Mouse (Mus musculus) embryo, embryonic 10 days (tissue): Measurements from ENCODE around the gene Fgf2.

Experiments
- DNase-seq: peaks from one replicate; pipeline ENCODE4 v3.0.0-alpha.2; 2015; ENCODE audit warnings: low spot score

Gene Fgf2

DNA sequence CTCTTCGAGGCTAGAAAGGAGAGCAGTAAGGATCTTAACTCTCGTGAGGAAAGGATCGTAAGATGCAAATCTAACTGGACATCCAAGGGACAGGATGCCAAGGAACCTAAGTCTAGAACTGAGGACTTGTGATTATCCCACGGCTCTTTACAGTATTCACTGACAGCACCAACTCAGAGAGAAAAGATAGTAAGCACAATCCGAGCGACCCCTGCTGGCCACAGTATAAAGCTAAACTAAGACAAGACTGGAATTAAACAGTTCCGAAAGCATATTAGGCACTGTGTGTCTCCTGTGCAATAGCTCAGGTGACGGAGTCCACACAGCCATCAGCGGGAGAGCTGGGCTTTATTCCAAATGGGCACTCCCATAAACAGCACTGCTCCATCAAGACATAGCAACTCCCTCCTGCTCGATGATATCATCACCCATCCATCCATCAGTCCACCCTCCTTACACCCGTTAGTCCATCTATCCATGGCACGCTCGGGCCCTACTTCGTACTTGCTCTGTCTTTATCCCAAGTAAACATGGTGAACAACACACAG lies 66.3 kb downstream of the Fgf2 start:
- peak; percentile 84 for DNase-seq

DNA sequence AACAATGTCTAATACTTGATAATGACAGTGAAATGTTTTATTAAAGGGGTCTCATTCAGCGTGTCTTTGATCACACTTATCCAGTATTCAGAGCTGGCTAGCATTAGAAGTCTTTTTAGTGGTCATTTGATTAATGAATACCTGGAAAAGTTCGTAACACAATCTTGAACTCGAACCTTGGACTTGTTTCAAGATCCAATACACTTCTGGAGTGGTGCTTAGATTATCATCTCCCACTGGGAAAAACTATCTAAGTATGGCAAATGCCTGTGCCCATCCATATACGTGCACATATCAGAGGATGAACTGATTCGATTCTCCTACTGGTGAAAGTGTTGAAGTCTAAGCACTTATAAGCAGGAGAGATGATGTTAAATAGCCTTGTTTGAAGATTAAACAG lies 70.2 kb downstream of the Fgf2 start:
- DNase-seq, result no peak

DNA sequence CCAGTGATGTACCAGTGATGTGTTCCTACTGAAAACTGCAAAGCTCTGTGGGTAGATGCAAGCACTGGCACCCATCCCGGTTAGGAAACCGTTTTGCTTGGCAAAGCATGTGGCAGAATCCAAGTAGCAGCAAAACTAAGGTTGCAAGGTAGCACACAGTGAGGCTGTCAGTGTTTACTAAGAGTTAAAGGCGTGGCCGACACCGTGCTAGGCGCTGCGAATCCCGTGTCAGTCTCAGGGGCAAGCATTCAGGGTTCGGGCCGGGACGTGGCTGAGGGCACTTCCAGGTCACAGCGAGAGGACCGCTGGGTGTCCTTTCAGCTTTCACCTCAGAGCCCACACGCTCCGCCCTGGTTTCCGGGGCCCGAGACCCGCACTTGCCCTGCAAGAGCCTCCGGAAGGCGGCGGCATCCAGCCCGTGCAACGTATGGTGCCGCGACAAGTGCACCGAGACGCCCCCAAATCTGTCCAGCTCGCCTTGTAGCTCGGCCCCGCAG lies 70.9 kb downstream of the Fgf2 start:
- DNase-seq, result peak; percentile 73

DNA sequence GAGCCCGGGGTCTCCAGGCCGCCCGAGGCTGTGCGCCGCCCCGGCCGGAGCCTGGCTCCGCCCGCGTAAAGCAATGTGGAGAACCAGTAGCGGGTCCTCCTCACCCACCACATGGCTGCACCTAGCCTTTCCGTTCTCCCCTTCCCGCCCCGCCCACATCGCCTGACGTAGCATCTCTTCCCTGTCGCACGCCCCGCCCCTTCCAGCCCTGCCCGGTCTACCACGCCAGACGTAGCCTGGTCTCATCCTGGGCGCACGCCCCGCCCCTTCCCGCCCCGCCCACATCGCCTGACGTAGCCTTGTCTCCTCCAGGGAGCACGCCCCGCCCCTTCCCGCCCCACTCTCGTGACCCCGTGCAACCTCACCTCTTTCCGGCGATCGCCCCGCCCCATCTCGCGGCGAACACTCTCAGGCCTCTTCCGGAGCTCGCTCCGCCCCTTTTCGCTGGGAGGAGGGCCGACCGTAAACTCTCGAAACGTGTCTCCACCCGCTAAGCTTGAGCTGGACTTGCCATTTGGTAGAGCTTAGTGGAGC lies 71.4 kb downstream of the Fgf2 start, which contains the start of gene Spata5:
Gene Spata5, plus strand, starts transcription at position 439 of the 534 bp plus-strand sequence.
- peak; percentile 99 for DNase-seq

DNA sequence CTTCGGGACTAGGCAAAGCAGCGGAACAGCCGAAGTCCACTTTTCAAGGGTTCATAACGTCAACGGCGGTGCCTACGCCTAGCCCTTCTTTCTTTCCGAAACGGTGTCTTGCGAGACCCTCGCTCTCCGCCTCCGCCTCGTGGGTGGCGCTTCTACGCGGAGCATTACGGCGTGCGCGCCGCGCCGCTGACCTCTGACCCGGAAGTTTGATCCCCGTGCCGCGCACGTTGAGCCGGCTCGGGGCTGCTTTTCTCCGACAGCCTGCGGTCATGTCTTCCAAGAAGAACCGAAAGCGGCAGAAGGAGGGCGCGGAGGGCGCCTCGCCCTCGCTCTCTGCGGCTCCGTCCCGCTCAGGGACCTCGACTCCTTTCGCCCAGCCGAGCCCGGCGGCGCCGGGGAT lies 71.9 kb downstream of the Fgf2 start, which contains the start of gene Nudt6:
Gene Nudt6, minus strand, starts transcription at position 140 of the 400 bp plus-strand sequence.
- DNase-seq, result peak; percentile 95

DNA sequence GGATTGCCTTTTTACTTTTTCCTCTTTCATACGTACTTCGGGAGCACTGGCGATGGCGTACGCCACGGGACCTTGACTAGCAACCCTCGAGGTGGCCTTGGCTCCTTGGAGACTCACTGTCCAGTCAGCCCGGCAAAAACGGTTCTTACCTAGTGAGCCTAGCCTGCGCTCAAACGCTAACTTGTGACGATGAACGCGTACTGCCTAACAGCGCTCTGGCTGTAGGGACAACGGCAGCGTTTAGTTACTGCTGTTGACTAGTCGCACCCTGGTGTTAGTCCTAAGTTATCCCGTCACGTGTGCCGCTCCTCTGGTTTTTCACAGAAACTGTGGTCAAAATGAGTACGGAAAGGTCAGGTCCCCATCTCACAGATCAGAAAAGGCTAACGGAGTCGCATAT lies 72.5 kb downstream of the Fgf2 start:
- DNase-seq, result peak; percentile 51

DNA sequence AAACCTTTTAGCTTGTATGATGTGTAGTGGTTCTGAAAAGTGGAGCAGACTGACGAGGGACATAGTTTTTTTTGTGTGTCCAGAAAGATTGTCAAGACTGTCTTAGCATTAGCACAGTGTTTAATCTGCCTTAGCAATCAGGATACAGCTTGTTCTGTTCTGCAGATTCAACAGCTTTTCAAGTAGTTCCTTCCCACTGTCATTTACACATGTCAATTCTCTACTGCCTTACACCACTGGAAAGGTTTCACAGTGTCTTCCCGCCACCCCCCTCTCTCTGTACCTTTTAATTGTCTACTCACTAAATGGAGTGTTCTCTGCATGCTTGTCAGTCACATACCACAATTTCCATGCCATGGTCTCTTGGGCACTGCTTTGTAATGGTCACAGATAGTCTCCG lies 73.0 kb downstream of the Fgf2 start:
- peak; percentile 8 for DNase-seq

DNA sequence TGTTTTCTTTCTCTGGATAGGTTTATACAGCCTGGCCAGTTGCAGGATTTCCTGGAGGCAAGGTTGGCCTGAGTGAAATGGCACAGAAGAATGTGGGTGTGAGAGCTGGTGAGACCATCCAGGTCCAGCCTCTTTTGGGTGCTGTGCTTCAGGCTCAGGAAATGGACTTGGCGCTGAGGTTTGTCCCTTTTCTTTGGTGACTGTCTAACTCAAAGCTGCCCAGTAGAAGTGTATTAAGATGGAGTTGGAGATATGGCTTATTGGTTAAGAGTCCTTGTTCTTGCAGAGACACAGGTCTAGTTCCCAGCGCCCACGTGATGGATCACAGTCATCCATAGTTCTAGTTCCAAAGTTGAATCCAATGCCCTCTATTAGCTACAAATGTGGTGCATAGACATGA lies 77.9 kb downstream of the Fgf2 start:
- no peak for DNase-seq

DNA sequence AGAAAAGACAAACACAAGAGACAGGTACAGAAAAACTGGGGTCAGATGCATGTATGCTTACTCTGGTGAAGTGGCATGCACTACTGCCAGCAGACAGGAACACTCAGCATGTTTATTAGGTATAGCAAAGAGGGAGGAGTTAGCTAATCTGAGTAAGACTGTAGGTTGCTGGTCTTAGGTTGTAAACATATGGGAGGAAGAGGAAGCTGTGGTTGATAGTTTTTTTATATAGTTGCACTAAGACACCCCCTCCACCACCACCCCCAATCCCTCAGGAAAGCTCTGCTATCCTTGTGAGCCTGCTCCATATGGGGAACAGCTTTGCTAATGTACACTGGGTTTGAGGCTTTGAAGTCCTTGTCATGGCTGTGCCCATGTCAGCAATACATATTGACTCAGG lies 82.2 kb downstream of the Fgf2 start:
- DNase-seq, result no peak

DNA sequence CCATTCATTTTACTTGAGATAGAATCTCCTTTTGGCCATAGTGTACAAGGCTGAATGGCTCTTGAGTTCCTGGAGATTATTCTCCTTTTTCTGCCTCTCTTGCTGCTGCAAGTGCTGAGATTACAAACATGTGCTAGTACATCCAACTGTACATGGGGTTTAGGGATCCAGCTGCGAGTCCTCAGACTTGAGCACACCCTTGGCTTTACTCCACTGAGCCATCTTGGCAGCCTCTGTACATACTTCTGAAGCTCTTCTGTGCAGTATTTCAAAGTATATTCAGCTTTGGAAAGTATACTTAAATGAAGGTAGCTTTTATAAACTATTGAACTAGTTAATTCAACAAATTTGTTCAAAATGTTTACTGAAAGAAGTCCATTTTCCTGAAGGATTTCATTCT lies 91.6 kb downstream of the Fgf2 start:
- no peak for DNase-seq

DNA sequence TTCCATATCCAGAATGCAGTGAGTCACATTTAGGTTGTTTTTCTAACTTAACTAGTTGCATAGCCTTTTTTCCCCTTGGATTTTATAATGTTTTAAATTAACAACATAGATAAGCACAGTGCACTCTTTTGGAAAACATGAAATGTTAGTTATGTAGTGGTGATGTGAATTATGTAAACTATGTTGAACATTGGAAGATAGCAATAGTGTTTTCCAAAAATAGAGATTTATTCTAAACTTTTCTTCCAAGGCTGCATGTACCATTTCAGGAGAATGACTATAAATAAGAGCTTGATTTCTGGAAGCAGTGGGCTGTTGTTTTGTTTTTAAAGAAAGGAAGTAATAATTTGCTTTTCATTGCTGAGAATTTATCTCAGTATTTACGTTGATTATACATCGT lies 95.3 kb downstream of the Fgf2 start:
- DNase-seq, result no peak

DNA sequence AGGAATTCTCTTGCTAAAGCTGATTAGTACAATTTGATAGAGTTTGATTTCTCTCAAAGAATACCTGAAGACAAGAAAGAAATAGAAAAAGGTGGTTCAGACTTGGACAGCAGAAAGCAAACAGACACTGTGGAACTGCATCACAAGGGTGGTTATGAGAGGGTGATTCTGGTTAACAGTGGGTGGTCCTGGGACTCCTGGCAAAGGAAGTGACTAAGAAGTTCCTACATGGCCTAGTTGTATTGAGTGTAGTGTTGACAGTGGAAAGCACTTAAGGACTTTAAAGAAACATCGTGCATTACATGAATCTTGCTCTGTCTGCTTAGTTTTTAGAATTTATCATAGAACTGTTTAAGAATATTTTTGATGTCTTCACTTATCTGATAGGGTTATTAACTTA lies 107.8 kb downstream of the Fgf2 start:
- DNase-seq, result no peak
